ENCODE assay signal across 1 mouse cellular context in the genomic region with DNA sequence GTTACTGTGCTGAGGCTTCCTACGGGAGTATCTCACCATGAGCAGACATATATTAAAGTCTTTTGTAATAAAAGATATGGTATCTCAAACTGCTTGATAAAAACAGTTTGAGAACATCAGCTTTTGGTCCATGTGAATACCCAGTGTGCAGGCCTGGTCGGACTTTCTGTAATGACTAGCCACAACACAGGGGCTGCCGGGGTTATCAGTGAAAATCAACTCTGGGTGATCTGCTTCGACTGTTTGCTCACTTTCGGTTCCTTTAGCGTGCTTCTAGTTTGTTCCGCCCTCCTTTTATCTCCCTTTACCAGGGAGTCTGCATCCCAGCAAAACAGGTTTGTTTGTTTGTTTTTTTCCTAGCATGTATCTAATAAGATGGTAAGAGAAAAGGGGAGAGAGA.
TF ChIP-seq lines count a peak whose summit lies in the region.

No protein-coding gene starts in this region.

TF ChIP-seq in MEL, 35 proteins besides CTCF, POLR2A, EP300 and RAD21 (continued from another document):
- TF ChIP-seq ZMIZ1 (IDR thresholded peaks at IDR 0.05; ENCODE audit: low read depth, low read length) = peak; percentile 58; the same call in 1 of the 2 replicates
- no peak for TF ChIP-seq MEF2A (IDR thresholded peaks at IDR 0.05; ENCODE audit: extremely low read depth, insufficient replicate concordance, low read depth, low read length, poor library complexity, severe bottlenecking)
- 0 out of 2 replicates have a peak, but pooled peaks have one; percentile 41 for TF ChIP-seq MYB (IDR thresholded peaks at IDR 0.05; ENCODE audit: low read depth, low read length)
- peak; percentile 21; the same call in 1 of the 2 replicates for TF ChIP-seq KAT2A (conservative IDR thresholded peaks at IDR 0.05; ENCODE audit: low read depth, low read length)
- TF ChIP-seq ELF1 (IDR thresholded peaks at IDR 0.05; ENCODE audit: low read depth, low read length) = no peak
- TF ChIP-seq BHLHE40 (IDR thresholded peaks at IDR 0.05; ENCODE audit: borderline replicate concordance, low read depth, low read length) = no peak
- no peak for TF ChIP-seq TBP (IDR thresholded peaks at IDR 0.05; ENCODE audit: low read depth, low read length)
